Mouse (Mus musculus) brain, adult 10 weeks (tissue): ENCODE data around the gene Tmem129. TPM values are rescaled to one million over a fixed set of nuclear protein-coding genes. Genes with fewer than 3 reads are reported as not detected.

Source experiments
- polyA plus RNA-seq: library from polyadenylated mRNA; stranded (reverse); fragments of 350-450 nt; fragmentation: Illumina TruSeq; extraction: RNeasy Lipid Tissue Mini Kit (QIAGEN cat#74804); gene quantifications from one replicate; pipeline ENCODE4 v1.2.3, GENCODE M21; 2015; ENCODE audit warnings: low read depth, low replicate concordance

Gene Tmem129
- polyA plus RNA-seq: 31.7 TPM

GRCm38 (mm10) chr5:33657787-33658663, at the start of gene Tmem129, which contains the start of gene Tacc3:
Gene Tmem129, minus strand, starts transcription at chr5:33658416.
Gene Tacc3, plus strand, starts transcription at chr5:33658128.

GRCm38 (mm10) chr5:33651921-33652782, 6.1 kb downstream of the Tmem129 start, which contains the start of gene Slbp:
Gene Slbp, minus strand, starts transcription at chr5:33652574.

DNA sequence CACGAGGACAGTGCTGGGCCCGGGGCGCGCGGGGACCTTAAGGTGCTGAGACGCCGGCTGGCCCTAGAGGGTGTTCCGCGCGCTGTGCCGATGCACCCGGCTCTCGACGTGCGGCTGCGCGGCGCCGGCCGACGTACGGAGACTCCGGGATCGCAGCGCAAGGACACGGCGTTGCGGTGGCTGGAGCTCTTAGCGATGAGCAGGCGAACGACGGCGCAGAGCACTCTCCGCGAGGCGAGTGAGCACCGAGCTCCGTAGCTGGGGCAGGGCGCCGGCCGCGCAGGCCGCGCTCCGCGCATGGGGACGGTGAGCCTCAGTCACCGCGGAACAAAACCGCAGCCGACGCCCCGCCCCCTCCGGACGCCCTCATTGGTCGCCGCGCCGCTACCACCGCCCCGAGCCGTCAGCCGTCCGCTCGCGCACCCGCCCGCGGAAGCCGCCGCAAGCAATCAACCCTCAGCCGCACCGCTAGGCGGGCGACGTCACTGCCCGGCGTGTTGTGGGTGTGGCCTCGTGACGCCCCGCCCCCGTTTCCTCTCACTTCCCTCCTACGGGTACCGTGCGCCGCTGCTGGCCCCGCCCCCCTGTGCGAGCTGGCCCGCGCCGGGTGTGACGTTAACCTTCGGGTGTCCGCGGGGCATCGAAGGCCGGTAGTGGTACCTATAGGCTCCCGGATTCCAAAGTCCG, 28.8 kb downstream of the Tmem129 start, which contains the start of the genes Fam53a and Gm9903:
Fam53a (minus strand) TSS at position 335 of the 687 bp plus-strand sequence.
Gm9903 (plus strand) TSS at position 625 of the 687 bp plus-strand sequence.

Other genes with a start within 250 kb of the Tmem129 start
- gene Nkx1-1, start 224.4 kb downstream of the Tmem129 start, polyA plus RNA-seq: not detected
- 25.0 TPM for gene Fam53a, start 28.8 kb downstream of the Tmem129 start, polyA plus RNA-seq
- 0.43 TPM for gene Gm9903, start 28.5 kb downstream of the Tmem129 start, polyA plus RNA-seq
- 34.5 TPM for gene Slbp, start 5.8 kb downstream of the Tmem129 start, polyA plus RNA-seq
- 6.2 TPM for gene Tacc3, start 288 bp downstream of the Tmem129 start, polyA plus RNA-seq
- 96.3 TPM for gene Fgfr3, start 63.3 kb upstream of the Tmem129 start, polyA plus RNA-seq
- 51.3 TPM for gene Letm1, start 124.4 kb upstream of the Tmem129 start, polyA plus RNA-seq
- gene Nsd2, start 162.3 kb upstream of the Tmem129 start, polyA plus RNA-seq: 47.8 TPM